Mouse (Mus musculus) ES-Bruce4 (cell line): ENCODE measurements at regions not wholly inside any gene's neighbourhood (a gene's known extent, or its start where the extent isn't known, plus 50 kb on each side); places are given as distances from the start of the nearest gene placed in this dataset.

ENCODE experiments used
- CTCF ChIP-seq: IDR thresholded peaks from one replicate; pipeline ENCODE4 v1.8.1; 2011; ENCODE audit warnings: low read depth, low read length
- POLR2A ChIP-seq: IDR thresholded peaks from one replicate; pipeline ENCODE4 v1.8.1; 2011; ENCODE audit warnings: low read length; ENCODE audit not compliant: insufficient read depth

DNA sequence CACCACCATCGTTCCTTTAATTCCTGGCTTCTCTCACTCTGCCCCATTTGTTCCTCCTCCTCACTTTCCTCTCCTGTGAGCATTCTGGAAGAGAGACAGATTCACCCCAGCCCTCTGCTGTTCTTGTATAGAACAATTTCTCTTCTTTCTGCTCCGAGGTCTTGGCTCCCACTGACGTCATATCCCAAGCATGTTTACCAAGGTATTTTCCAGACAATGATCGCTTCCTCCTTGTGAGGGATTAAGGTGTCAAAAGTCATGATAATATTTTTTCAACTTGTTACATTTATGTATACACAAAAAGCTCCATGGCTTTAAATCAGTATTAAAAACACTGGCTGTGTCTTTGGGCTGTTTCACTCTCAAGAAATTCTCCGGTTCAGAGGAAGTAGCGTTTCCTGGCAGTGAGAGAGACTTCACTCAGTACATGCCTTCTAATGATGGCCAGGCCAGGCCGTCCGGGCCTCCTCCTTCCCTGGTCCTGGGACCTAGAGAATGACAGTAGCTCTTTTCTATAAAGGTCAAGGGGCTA is 142.4 kb upstream of the Spdl1 start:
- TF ChIP-seq CTCF (no peak), POLR2A (no peak)
